In the genomic region with DNA sequence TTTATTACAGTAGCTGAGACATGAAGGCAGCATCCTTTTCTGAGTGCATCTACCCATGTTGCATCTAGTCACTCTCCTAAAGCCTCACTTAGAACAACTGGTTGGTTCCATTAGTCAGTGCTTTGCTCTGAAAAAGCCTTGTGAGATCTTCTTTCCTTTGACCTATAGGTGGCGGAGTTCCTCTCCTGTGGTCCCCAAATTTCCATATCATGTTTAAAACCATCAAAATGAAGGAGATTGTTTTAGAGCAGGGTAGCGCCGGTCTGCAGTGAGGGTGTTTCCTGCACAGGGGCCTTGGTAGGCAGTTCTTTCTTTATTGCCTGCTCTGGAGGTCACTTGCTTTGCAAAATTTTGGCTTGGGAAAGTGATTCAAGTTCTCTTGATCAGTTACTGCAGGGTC, we compare ENCODE assay signal across 10 mouse cellular contexts. TPM values are rescaled to one million over a fixed set of nuclear protein-coding genes. Genes with fewer than 3 reads are reported as not detected.
DNase-seq lines count a peak whose midpoint lies in the region; ATAC-seq and TF ChIP-seq lines count a peak whose summit lies in the region.
"Had no signal": no experiment of that assay in that cellular context is flagged by ENCODE, and none has a peak within 500 bp of the region (broad histone marks: within the 10 kb centered on the region; RNA-seq: fewer than 3 reads in every experiment).

No protein-coding gene starts in this region.

- DNase-seq in forebrain, embryonic 11.5 days (ENCODE audit: low spot score), result no peak
- DNase-seq in liver (no peak), Patski (ENCODE audit: low read depth, low spot score) (no peak)
- peak; percentile 13 for DNase-seq in lung, postnatal 14 days
- DNase-seq in right cerebral cortex, postnatal 10 days (ENCODE audit: low spot score in 2 of 2), result no peak
- no peak for DNase-seq in left cerebral cortex, adult 11 months (ENCODE audit: low spot score)

- POLR2A ChIA-PET in Patski (lab: Charles Lee), result no interaction called here

- H3K27ac ChIP-seq in forebrain, embryonic 13.5 days, result no peak overlapping the region
- H3K27ac ChIP-seq in forebrain, embryonic 11.5 days (ENCODE audit: low read depth, low read length), result no peak overlapping the region
- no peak overlapping the region for H3K27ac ChIP-seq in liver, embryonic 12.5 days
- H3K27ac ChIP-seq: embryonic facial prominence, embryonic 12.5 days; hindbrain, embryonic 10.5 days had no signal

- peaks cover 7% of the 10 kb centered on the region; the same call in 1 of the 2 replicates for H3K36me3 ChIP-seq in forebrain, embryonic 13.5 days (ENCODE audit: poor library complexity, severe bottlenecking)
- H3K36me3 ChIP-seq in forebrain, embryonic 11.5 days (ENCODE audit: control insufficient read depth, insufficient read depth, low read length), result no peaks in the 10 kb centered on the region
- peaks cover 14% of the 10 kb centered on the region for H3K36me3 ChIP-seq in liver, embryonic 12.5 days

- H3K9me3 ChIP-seq in forebrain, embryonic 13.5 days (replicated peaks), result no peaks in the 10 kb centered on the region
- H3K9me3 ChIP-seq in forebrain, embryonic 11.5 days (ENCODE audit: control insufficient read depth, low read length), result no peaks in the 10 kb centered on the region
- H3K9me3 ChIP-seq in liver, embryonic 12.5 days (replicated peaks), result no peaks in the 10 kb centered on the region
- H3K9me3 ChIP-seq: embryonic facial prominence, embryonic 12.5 days; hindbrain, embryonic 10.5 days had no signal

- H3K4me3 ChIP-seq in forebrain, embryonic 13.5 days, result no peak overlapping the region
- H3K4me3 ChIP-seq in forebrain, embryonic 11.5 days (ENCODE audit: low read depth, low read length), result no peak overlapping the region
- no peak overlapping the region for H3K4me3 ChIP-seq in liver, embryonic 12.5 days
- H3K4me3 ChIP-seq: embryonic facial prominence, embryonic 12.5 days; hindbrain, embryonic 10.5 days had no signal

- WGBS in forebrain, embryonic 13.5 days, result 39% methylated on average over 3 of the region's 3 CpGs
- 53% methylated on average over 3 of the region's 3 CpGs for WGBS in forebrain, embryonic 11.5 days
- WGBS in liver, embryonic 12.5 days (ENCODE audit: insufficient replicate concordance), result 25% methylated on average over 3 of the region's 3 CpGs

- no peaks in the 10 kb centered on the region for H3K4me1 ChIP-seq in forebrain, embryonic 13.5 days
- no peaks in the 10 kb centered on the region for H3K4me1 ChIP-seq in forebrain, embryonic 11.5 days (replicated peaks; ENCODE audit: control insufficient read depth, insufficient read depth, low read length)
- peaks cover 36% of the 10 kb centered on the region for H3K4me1 ChIP-seq in liver, embryonic 12.5 days
- H3K4me1 ChIP-seq: embryonic facial prominence, embryonic 12.5 days; hindbrain, embryonic 10.5 days had no signal

- peak; percentile 74 for TF ChIP-seq CTCF in Patski (IDR thresholded peaks at IDR 0.05)

- CTCF ChIA-PET in Patski (lab: Charles Lee), result interaction anchor here (0.6 to 3.0 kb wide), 15 partner anchors 7 to 105 kb away, joined by 3 to 31 read pairs (median 5); a partner anchor contains a TSS

- in situ Hi-C loops in Patski (cut with MboI; ENCODE audit: low pct_unique_long_range_greater_than_20kb), result loop anchor here (10.0 kb wide), 1 partner anchor 880 kb away; no protein-coding TSS in a partner anchor

- ATAC-seq in forebrain, embryonic 13.5 days, result 0 out of 2 replicates have a peak, but pooled peaks have one; percentile 19
- ATAC-seq in forebrain, embryonic 11.5 days (replicated peaks; ENCODE audit: low FRiP score), result no peak
- ATAC-seq in liver, embryonic 12.5 days, result peak; percentile 43; the same call in 1 of the 2 replicates
- no peak for ATAC-seq in Patski

- H3K4me2 ChIP-seq in forebrain, embryonic 13.5 days, result no peak overlapping the region
- no peak overlapping the region for H3K4me2 ChIP-seq in forebrain, embryonic 11.5 days (ENCODE audit: low read depth, low read length, severe bottlenecking)
- no peak overlapping the region for H3K4me2 ChIP-seq in liver, embryonic 12.5 days
- H3K4me2 ChIP-seq: embryonic facial prominence, embryonic 12.5 days had no signal

- no peak overlapping the region for H3K9ac ChIP-seq in forebrain, embryonic 13.5 days
- no peak overlapping the region for H3K9ac ChIP-seq in forebrain, embryonic 11.5 days (ENCODE audit: low read length)
- no peak overlapping the region for H3K9ac ChIP-seq in liver, embryonic 12.5 days
- H3K9ac ChIP-seq: embryonic facial prominence, embryonic 12.5 days had no signal

- H3K27me3 ChIP-seq in forebrain, embryonic 13.5 days, result no peaks in the 10 kb centered on the region
- no peaks in the 10 kb centered on the region for H3K27me3 ChIP-seq in forebrain, embryonic 11.5 days (ENCODE audit: control insufficient read depth, insufficient read depth, low read length)
- no peaks in the 10 kb centered on the region for H3K27me3 ChIP-seq in liver, embryonic 12.5 days (replicated peaks)
- H3K27me3 ChIP-seq in Patski, result no peaks in the 10 kb centered on the region
- H3K27me3 ChIP-seq: embryonic facial prominence, embryonic 12.5 days had no signal

RNA-seq across cellular contexts. Expression of a gene that starts 11.8 kb away (rescaled TPM):
- polyA plus RNA-seq in forebrain, embryonic 13.5 days (2015; fragmentation: Nextera tagmentation; extraction: Ambion mirVana), result 2.9 and 3.4 TPM in 2 replicates
- 0.84 and 2.5 TPM in 2 replicates for polyA plus RNA-seq in forebrain, embryonic 11.5 days (2014; fragmentation: Nextera tagmentation; extraction: Ambion mirVana)
- 1.7 and 2.3 TPM in 2 replicates for polyA plus RNA-seq in liver, embryonic 12.5 days (2016; fragmentation: Nextera tagmentation; extraction: Ambion mirVana)
- polyA plus RNA-seq in Patski (2021), result 27.9 TPM

RNA-seq across cellular contexts. Expression of a gene that starts 12.0 kb away (rescaled TPM):
- 6.1 and 7.7 TPM in 2 replicates for polyA plus RNA-seq in forebrain, embryonic 13.5 days (2015; fragmentation: Nextera tagmentation; extraction: Ambion mirVana)
- polyA plus RNA-seq in forebrain, embryonic 11.5 days (2014; fragmentation: Nextera tagmentation; extraction: Ambion mirVana), result 8.8 and 9.3 TPM in 2 replicates
- polyA plus RNA-seq in liver, embryonic 12.5 days (2016; fragmentation: Nextera tagmentation; extraction: Ambion mirVana), result 5.2 and 5.9 TPM in 2 replicates
- 18.8 TPM for polyA plus RNA-seq in Patski (2021)

RNA-seq across cellular contexts. Expression of a gene that starts 23.8 kb away (rescaled TPM):
- polyA plus RNA-seq in forebrain, embryonic 13.5 days (2015; fragmentation: Nextera tagmentation; extraction: Ambion mirVana), result 0.42 and 0.44 TPM in 2 replicates
- polyA plus RNA-seq in forebrain, embryonic 11.5 days (2014; fragmentation: Nextera tagmentation; extraction: Ambion mirVana), result 0.83 and 1.1 TPM in 2 replicates
- polyA plus RNA-seq in liver, embryonic 12.5 days (2016; fragmentation: Nextera tagmentation; extraction: Ambion mirVana), result 0.25 and 0.30 TPM in 2 replicates
- polyA plus RNA-seq in Patski (2021), result 1.3 TPM

Comparison
In these comparisons a context has a peak if more than half of its experiments do, and no peak if none do; other contexts are left out.
1. ATAC-seq: peak in forebrain, embryonic 13.5 days (single experiment) and liver, embryonic 12.5 days (single experiment); none in forebrain, embryonic 11.5 days (single experiment) and Patski (single experiment).